In genomic region chr19:36347376-36347775, GRCm38 (mm10) we compare ENCODE assay signal across 8 mouse cellular contexts. TPM values are rescaled to one million over a fixed set of nuclear protein-coding genes. Genes with fewer than 3 reads are reported as not detected.
DNase-seq lines count a peak whose midpoint lies in the region; ATAC-seq and TF ChIP-seq lines count a peak whose summit lies in the region.

No protein-coding gene starts in this region.

- no peak for ATAC-seq in midbrain, embryonic 12.5 days (ENCODE audit: low FRiP score, low read depth)

- no peaks in the 10 kb centered on the region for H3K27me3 ChIP-seq in liver, adult 2 months (ENCODE audit: control insufficient read depth, insufficient read depth, low read length)
- H3K27me3 ChIP-seq in kidney, adult 2 months (replicated peaks; ENCODE audit: control insufficient read depth, insufficient read depth, low read length) = no peaks in the 10 kb centered on the region
- H3K27me3 ChIP-seq in midbrain, embryonic 12.5 days = peaks cover 53% of the 10 kb centered on the region

- H3K79me2 ChIP-seq in liver, adult 2 months (ENCODE audit: control insufficient read depth, insufficient read depth, low read length) = peaks cover 13% of the 10 kb centered on the region; the same call in 1 of the 2 replicates

- no peaks in the 10 kb centered on the region for H3K36me3 ChIP-seq in liver, adult 2 months (ENCODE audit: control insufficient read depth, insufficient read depth, low read length)
- H3K36me3 ChIP-seq in kidney, adult 2 months (ENCODE audit: control insufficient read depth, insufficient read depth, low read length) = no peaks in the 10 kb centered on the region
- H3K36me3 ChIP-seq in midbrain, embryonic 12.5 days = no peaks in the 10 kb centered on the region

- peak overlapping the region; percentile 97; the same call in 1 of the 2 replicates for H3K4me3 ChIP-seq in liver, adult 2 months (ENCODE audit: insufficient read depth, low read depth, low read length)
- peak overlapping the region; percentile 57; the same call in 1 of the 2 replicates for H3K4me3 ChIP-seq in cortical plate, adult 2 months (ENCODE audit: insufficient read depth, low read length)
- H3K4me3 ChIP-seq in kidney, adult 2 months (ENCODE audit: insufficient read depth, low read depth, low read length) = peak overlapping the region; percentile 85; the same call in 1 of the 2 replicates
- 0 out of 2 replicates have a peak overlapping the region, but pooled peaks have one; percentile 84 for H3K4me3 ChIP-seq in midbrain, embryonic 12.5 days

- no peaks in the 10 kb centered on the region for H3K9me3 ChIP-seq in midbrain, embryonic 12.5 days

- H3K9ac ChIP-seq in liver, adult 2 months (ENCODE audit: low read depth, low read length) = 0 out of 2 replicates have a peak overlapping the region, but pooled peaks have one; percentile 99
- H3K9ac ChIP-seq in midbrain, embryonic 12.5 days (replicated peaks) = no peak overlapping the region

- TF ChIP-seq CTCF in liver, adult 2 months (IDR thresholded peaks at IDR 0.05; ENCODE audit: low read depth, low read length) = no peak
- TF ChIP-seq CTCF in cortical plate, adult 2 months (IDR thresholded peaks at IDR 0.05; ENCODE audit: extremely low read depth, insufficient read depth, low read length) = no peak
- no peak for TF ChIP-seq CTCF in kidney, adult 2 months (conservative IDR thresholded peaks at IDR 0.05; ENCODE audit: insufficient read depth, insufficient read length, low read depth, low read length)

- WGBS in liver, adult 2 months = 23% methylated on average over 6 of the region's 6 CpGs
- 8% methylated on average over 6 of the region's 6 CpGs for WGBS in kidney, adult 2 months
- 21% methylated on average over 6 of the region's 6 CpGs for WGBS in midbrain, embryonic 12.5 days

- H3K4me1 ChIP-seq in liver, adult 2 months (ENCODE audit: control insufficient read depth, insufficient read depth, low read length) = peaks cover 5% of the 10 kb centered on the region; the same call in 1 of the 2 replicates
- no peaks in the 10 kb centered on the region for H3K4me1 ChIP-seq in cortical plate, adult 2 months (ENCODE audit: control insufficient read depth, insufficient read depth, low read length)
- H3K4me1 ChIP-seq in kidney, adult 2 months (ENCODE audit: control insufficient read depth, insufficient read depth, low read length) = peaks cover 3% of the 10 kb centered on the region; the same call in 1 of the 2 replicates
- peaks cover 10% of the 10 kb centered on the region for H3K4me1 ChIP-seq in midbrain, embryonic 12.5 days

- DNase-seq in liver, adult 2 months (ENCODE audit: extremely low read depth, low read depth, low spot score) = peak; percentile 69
- no peak for DNase-seq in liver
- peak; percentile 86 for DNase-seq in kidney, adult 2 months
- DNase-seq in right cerebral cortex, postnatal 25 days = no peak
- DNase-seq in yolk sac, embryonic 10.5 days (ENCODE audit: low spot score) = no peak
- no peak for DNase-seq in urinary bladder, adult 2 months (ENCODE audit: low spot score)

- TF ChIP-seq POLR2A in liver, adult 2 months (IDR thresholded peaks at IDR 0.05; ENCODE audit: extremely low read depth, insufficient read depth, low read length) = no peak
- no peak for TF ChIP-seq POLR2A in cortical plate, adult 2 months (IDR thresholded peaks at IDR 0.05; ENCODE audit: extremely low read depth, insufficient read depth, low read length)
- TF ChIP-seq POLR2A in kidney, adult 2 months (IDR thresholded peaks at IDR 0.05; ENCODE audit: low read depth, low read length) = no peak

- H3K27ac ChIP-seq in liver, adult 2 months (replicated peaks; ENCODE audit: insufficient read depth, low read depth, low read length) = no peak overlapping the region
- H3K27ac ChIP-seq in cortical plate, adult 2 months (ENCODE audit: insufficient read depth, low read length) = no peak overlapping the region
- no peak overlapping the region for H3K27ac ChIP-seq in kidney, adult 2 months (ENCODE audit: insufficient read depth, low read depth, low read length)
- no peak overlapping the region for H3K27ac ChIP-seq in midbrain, embryonic 12.5 days (replicated peaks)

- peak overlapping the region; percentile 100 for H3K4me2 ChIP-seq in midbrain, embryonic 12.5 days (replicated peaks)

RNA-seq across cellular contexts. Expression of gene Pcgf5, which starts 0.7 kb away (rescaled TPM):
- 13.8 and 14.2 TPM in 2 replicates for total RNA-seq in liver, adult 2 months (2014; rRNA removed)
- polyA plus RNA-seq in liver, adult 2 months (2012; rRNA removed) = 3.1 and 3.9 TPM in 2 replicates
- 13.9 and 14.4 TPM in 2 replicates for polyA plus RNA-seq in cortical plate, adult 2 months (2012; rRNA removed)
- 8.6 and 10.6 TPM in 2 replicates for polyA plus RNA-seq in kidney, adult 2 months (2012; rRNA removed)
- polyA plus RNA-seq in midbrain, embryonic 12.5 days (2016; fragmentation: Nextera tagmentation; extraction: Ambion mirVana) = 10.3 and 11.9 TPM in 2 replicates
- 18.9 and 24.6 TPM in 2 replicates for polyA plus RNA-seq in urinary bladder, adult 2 months (2012; rRNA removed)

Comparison
In these comparisons a context has a peak if more than half of its experiments do, and no peak if none do; other contexts are left out.
1. DNase-seq: peak in liver, adult 2 months (single experiment) and kidney, adult 2 months (single experiment); none in liver (single experiment), right cerebral cortex, postnatal 25 days (single experiment), yolk sac, embryonic 10.5 days (single experiment) and urinary bladder, adult 2 months (single experiment).
2. Peak in every context shown above with its lines, with median percentiles within 50 percentile points of each other: H3K4me3 ChIP-seq.